Mouse (Mus musculus) monocyte, adult 2 months (primary cell): ENCODE data around the gene Mpi.

Experiments used
- DNase-seq, 2 experiments: peaks; one replicate each; pipeline ENCODE4 v3.0.0; 2022; ENCODE audit warnings: low spot score in 2 of 2, low read depth in 1 of 2

Gene Mpi

DNA sequence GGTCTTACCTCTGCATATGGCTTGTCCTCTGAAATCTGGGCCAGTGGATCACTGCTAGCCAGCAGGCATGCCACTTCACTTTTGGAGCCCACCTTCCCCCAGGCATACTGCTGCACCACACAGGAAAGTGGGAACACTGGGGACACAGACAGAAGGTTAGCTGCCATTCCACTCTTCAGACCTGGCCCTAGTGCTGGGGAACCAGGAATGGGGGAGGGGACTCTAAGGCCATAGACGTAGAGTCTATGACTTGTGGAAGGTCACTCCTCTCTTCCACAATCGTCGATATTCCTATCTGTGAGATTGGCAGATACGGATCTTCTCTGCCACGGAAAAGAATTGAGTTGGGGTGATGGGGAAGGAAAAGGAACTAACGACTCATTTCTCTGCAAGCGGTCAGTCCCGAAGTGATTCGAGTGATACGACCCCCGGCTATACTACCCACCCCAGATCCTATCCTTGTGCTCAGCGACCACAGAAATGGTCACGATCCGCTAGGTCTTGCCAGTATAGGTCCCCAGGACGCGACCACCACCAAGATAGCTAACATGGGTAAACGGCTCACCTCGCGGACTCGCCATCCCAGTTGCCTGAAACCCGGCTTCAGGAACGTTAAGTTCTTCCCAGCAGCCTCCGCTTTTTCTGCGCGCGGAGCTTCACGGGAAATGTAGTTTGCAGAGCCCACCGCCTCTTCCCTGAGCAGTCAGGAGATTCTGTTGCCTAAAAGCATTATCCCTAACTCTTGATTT is at the start of gene Mpi:
TSS of gene Mpi (minus strand) at position 625 of the 749 bp plus-strand sequence.
- no peak for DNase-seq

- no peak for DNase-seq
These were observed 49.5 kb upstream of the Mpi start for GRCm38 (mm10) chr9:57602098-57602497.

GRCm38 (mm10) chr9:57601353-57601706 is 48.8 kb upstream of the Mpi start:
- DNase-seq: no peak

DNA sequence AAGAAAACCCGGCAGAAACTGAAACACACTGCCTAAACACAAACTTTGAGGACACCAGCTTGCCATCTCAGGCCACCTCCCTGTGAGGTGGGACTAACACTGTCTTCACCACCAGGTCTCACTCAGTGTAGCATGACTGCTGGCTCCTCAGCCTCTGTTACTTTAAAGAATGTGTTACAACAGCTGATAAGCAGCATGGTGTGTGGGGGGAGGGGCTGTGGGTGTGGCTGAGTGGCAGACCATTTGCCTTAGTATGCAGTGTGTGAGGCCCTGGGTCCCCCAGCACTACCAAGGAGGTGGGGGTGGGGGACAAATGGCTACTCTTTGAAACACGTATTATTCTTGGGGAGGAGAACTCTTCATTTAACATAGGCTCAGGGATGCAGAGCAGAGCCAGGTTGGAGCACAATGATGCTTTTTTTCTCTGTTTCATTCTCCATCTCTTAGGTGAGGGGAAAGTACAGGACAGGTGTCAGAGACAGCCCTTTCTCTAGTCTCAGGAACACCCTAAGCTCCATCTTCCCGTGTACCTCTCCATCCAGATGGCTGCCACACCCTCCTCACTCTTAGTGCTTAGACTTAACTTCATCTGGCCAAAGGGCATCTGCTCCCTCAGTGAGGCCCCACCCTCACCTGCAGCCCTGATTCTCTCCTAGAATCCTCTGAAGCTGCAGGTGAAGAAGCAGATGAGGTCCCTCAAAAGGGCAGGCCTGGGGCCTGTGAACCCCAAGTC is 48.2 kb upstream of the Mpi start:
- no peak for DNase-seq

DNA sequence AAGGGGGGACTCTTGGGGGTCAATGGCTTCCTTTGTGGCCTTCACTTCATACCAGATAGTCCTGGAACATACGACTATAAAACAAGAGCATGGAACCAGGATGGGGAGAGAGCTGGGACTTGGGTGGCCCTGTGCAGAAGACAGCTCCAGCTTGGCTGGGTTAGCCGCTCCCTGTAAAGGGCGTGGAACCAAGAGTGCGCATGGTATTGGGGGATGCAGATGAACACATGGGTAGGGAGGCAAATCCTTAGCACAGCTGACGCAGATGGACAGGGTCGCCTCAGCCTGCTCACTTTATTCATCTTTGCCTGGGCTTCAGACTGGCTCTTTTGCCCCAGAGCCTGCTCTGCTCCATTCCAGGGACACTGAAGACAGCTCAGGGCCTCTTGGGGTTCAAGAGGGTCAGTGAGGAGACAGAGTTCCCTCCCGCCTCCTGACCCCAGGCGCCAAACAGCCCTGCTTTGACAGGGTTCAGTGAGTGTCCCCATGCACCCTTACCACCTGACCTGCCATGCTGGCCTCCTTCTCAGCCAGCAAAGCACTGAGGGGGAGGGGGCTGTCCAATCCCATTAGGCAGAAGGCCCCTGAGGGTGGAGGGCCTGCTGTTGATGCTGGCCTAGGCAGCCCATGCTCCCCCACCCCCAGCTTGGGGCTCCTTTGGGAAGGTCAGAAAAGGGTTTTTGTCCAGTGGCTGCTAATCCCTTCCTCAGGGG is 46.4 kb upstream of the Mpi start:
- no peak for DNase-seq

DNA sequence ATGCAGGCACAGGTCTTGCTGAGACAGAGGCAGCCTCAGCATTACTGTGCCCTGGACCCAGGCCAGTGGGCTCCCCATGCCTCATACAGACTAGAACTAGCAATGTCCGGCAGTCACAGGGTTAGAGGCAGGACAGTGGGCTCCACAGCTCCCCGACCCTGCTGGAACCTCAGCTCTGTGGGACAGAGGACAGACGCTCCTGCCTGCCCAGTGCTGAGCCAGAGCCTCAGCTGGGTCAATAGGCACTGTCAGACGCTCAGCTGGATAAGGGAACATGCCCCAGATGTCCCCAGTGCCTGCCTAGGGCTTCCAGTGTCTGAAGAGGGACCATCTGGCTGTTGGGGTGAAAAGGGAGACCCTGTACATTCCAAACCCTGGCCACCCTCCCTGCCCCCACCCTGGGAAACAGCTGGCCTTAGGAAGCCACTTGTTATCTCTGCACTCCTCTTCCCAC is 45.4 kb upstream of the Mpi start:
- no peak for DNase-seq

DNA sequence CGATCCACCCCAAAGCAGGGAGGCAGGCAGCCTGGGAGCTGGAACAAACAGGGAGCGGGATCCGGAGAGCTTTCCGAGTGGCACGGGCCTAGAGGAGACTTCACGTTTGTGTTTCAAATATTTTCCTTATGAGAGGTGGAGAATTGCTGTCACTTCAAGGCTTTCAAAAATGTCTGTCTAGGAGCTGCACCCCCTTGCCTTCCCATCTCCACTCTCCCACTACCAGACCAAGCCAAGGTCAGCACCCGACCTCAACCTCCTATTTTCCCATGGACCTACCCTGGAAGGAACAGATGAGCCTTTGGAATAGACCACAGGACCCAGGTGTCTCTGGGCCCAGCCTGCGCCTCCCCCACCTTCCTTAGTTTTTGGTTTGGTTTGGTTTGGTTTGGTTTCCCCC is 44.7 kb upstream of the Mpi start:
- no peak for DNase-seq

DNA sequence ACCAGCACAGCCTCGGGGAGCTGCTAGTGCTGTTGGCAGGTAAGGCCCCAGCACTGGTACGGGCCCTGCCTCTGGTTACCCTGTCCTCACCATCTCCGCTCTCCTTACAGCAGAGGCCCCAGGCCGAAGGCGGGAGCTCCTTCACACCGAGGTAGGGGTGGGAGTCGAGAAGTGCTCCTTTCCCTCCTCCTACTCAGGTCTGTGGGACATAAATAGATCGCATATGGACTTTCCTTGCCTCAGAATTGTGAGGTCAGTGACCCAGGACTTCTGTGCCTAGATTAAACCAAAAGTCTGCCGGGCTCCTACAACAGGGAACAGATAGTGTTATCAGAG is 41.6 kb upstream of the Mpi start:
- DNase-seq: no peak

- no peak for DNase-seq
These were observed 41.1 kb upstream of the Mpi start for GRCm38 (mm10) chr9:57593454-57594173.

GRCm38 (mm10) chr9:57590726-57591125 is 38.2 kb upstream of the Mpi start:
- no peak for DNase-seq

DNA sequence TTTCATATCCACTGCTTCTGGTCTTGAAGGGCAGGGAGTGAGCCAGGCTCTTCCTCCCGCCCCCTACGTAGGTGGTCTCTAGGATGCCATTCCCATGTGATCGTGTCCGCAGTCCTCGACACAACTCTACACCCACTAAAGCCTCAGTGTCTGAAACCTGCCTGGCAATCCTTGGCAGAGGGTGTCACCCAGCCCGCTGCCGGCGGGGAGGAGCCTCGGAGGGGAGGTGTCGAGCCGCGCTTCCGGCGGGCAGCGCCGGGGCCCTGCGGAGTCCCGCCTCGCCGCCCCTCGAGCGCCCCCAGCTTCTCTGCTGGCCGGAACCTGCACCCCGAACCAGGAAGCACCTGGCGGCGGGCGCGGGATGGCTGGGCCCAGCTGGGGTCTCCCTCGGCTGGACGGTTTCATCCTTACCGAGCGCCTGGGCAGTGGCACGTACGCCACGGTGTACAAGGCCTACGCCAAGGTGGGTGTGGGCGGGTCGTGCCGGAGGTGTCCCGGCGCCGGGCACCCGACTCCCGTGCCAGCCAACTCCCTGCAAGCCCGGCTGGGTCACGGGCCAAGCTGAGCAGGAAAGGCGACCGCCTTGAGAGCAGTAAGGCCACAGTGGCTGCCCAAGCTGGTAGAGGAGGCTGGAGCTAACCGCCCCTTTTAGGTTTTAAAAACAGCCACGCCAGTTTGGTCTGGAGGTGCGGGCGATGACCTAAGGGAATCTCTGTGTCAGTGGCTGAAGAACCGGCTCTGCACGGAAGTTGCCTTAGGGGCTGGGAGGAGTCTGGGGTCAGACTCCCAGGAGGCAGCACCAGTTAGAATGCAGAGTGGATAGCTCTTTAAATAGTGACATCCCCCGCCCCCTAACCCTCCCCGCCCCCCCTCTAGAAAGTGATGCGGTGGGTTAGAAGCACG is 36.9 kb upstream of the Mpi start, which contains the start of gene Ulk3:
TSS of gene Ulk3 (plus strand) at position 229 of the 903 bp plus-strand sequence.
- peak; percentile 21 to 50 for DNase-seq

DNA sequence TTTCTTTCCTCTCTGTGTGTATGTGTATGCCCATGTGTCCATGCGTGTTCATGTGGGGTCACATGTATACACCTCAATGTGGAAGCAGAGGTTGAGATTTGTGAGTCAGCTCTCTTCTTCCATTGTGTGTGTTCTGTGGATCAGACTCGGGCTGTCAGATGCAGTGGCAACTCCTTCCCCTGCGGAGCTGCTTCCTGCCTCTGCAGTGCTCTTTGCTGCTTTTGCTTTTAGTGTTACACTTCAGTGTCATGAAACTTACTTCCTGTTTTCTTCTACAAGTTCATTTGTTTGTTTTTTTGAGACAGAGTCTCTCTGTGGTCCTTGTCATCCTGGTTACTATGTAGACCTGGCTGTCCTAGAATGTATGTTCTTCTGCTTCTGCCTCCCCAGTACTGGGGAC is 32.4 kb upstream of the Mpi start:
- DNase-seq: no peak

- no peak for DNase-seq
These were observed 24.7 kb upstream of the Mpi start for GRCm38 (mm10) chr9:57577144-57577849.

- DNase-seq: no peak
These were observed 23.0 kb upstream of the Mpi start for GRCm38 (mm10) chr9:57575577-57575976.

GRCm38 (mm10) chr9:57574397-57574796 is 21.8 kb upstream of the Mpi start:
- no peak for DNase-seq

- no peak for DNase-seq
These were observed 15.9 kb upstream of the Mpi start for GRCm38 (mm10) chr9:57568500-57568899.

DNA sequence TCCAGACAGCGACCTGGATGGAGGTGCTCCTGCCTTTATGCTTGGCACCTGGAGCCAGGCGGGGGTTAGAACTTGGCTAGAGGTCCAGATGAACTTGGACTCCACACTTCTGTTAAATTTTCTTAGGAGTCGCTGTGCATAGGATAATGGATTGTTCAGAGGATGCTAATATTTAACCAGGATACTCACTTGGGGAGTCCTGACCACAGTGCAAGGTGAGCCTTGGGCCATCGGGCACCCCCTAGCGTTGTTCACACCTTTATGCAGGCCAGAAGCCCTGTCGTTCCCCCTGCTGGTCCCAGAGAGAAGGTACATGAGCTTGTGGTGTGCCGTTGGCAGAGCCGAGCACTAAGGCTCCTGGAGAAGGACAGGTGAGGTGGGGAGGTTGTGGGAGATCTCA is 14.3 kb upstream of the Mpi start:
- no peak for DNase-seq

- DNase-seq: peak; percentile 30
These were observed 13.2 kb upstream of the Mpi start for GRCm38 (mm10) chr9:57565741-57566221.

DNA sequence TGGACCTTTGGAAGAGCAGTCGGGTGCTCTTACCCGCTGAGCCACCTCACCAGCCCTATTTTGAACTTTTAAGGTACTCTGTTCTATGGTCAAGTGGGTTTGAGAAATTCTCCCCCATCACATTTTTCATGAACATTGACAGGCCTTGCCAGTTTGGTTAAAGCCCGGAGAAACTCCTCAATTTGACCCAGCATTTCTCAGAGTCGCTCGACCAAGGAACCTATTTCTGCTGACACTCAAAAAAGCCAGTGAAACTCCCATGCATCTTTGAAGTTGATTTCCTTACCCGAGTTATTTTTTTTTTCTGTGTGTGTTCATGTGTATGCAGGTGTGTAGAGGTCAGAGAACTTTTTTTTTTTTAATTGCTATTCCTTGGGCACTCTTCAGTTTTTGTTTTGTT is 12.0 kb upstream of the Mpi start:
- DNase-seq: no peak
